Mouse (Mus musculus) cerebellum, postnatal 4 days (tissue): ENCODE data around the gene Gm44973.

ENCODE experiments used
- DNase-seq, 2 experiments: peaks; one replicate each; pipeline ENCODE4 v3.0.0; 2022; ENCODE audit warnings: low spot score in 2 of 2, mixed read lengths in 1 of 2

Gene Gm44973

DNA sequence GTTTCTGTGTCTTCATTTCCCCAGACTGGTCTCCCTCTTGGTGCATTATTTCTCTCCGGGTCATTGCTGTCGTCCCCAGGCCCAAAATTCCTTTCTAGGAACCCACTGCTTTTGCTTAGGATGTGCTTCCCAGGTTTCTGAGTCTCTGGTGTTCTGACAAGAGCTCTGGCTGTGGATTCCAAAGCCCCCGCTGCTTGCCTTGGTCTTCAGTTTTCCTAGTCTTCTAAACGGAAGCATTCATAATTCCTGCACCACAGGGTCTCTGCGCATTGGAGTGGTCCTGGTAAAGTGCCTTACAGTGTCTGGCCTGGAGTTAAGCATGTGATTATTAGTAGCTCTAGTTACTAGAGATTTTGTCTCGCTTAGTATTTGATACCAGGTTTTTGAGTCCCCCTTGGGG lies 65.5 kb downstream of the Gm44973 start:
- DNase-seq = no peak

DNA sequence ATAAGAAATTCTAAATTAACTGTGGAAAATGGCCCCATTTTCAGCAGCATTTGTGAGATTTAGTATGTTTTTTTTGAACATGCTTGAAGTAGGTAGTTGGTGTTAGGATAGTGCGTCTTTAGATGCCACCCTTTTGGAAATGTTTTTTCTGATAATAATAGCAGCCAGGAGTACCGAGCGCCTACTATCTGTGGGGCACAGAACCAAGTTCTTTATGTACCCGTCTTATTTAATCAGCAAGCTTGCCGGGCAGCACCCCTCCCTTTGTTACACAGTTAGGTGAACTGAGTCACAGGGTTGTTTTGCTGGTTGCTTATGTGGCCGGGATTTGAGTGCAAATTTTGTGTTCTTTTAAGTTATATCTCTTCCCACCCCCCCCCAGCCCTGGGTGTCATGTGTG lies 65.9 kb downstream of the Gm44973 start:
- no peak for DNase-seq

DNA sequence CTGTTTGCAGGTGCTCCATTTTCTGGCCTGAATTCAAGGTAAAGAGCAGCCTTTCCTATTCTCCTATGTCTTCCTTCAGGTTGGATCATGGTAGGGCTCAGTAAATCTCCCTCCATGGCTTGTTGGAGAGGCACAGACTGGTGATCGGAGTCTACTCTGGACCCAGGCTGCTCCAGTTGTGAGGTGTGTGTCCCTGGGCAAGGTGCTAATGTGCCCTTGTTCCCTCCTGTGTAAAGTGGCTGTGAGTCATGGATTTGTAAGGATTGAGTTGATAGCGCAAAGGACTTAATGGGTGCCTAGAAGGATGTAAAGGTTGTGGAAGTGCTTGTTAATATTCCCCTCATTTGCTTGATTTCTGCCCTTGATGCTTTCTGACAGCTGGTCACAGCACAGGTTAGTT lies 66.6 kb downstream of the Gm44973 start:
- DNase-seq = no peak
